Mouse (Mus musculus): Measurements from ENCODE around the gene Klhl3.

Klhl3 gene

GRCm38 (mm10) chr13:58117318-58118017 is 4.1 kb upstream of the Klhl3 start:
- Histone ChIP-seq H3K4me1 (replicated peaks; ENCODE audit: low read depth, low read length) (peaks cover 25% of the 10 kb centered on the region), H3K27me3 (ENCODE audit: insufficient read depth, low read length) (peaks cover 35% of the 10 kb centered on the region), H3K36me3 (ENCODE audit: insufficient read depth, low read length) (no peaks in the 10 kb centered on the region), H3K4me3 (replicated peaks; ENCODE audit: low read length) (no peak overlapping the region), H3K9me3 (ENCODE audit: low read length) (no peaks in the 10 kb centered on the region)
- TF ChIP-seq NANOG (IDR thresholded peaks at IDR 0.05; ENCODE audit: borderline replicate concordance, low read length) (no peak), CTCF (conservative IDR thresholded peaks at IDR 0.05; ENCODE audit: low read length) (peak; percentile 89), POU5F1 (IDR thresholded peaks at IDR 0.05; ENCODE audit: borderline replicate concordance, low read length) (no peak)

- Histone ChIP-seq H3K36me3 (ENCODE audit: insufficient read depth, low read length) (no peaks in the 10 kb centered on the region), H3K4me1 (replicated peaks; ENCODE audit: low read depth, low read length) (peaks cover 26% of the 10 kb centered on the region), H3K4me3 (replicated peaks; ENCODE audit: low read length) (no peak overlapping the region), H3K27me3 (ENCODE audit: insufficient read depth, low read length) (peaks cover 42% of the 10 kb centered on the region), H3K9me3 (ENCODE audit: low read length) (no peaks in the 10 kb centered on the region)
- TF ChIP-seq POU5F1 (IDR thresholded peaks at IDR 0.05; ENCODE audit: borderline replicate concordance, low read length), result no peak
- no peak for TF ChIP-seq CTCF (conservative IDR thresholded peaks at IDR 0.05; ENCODE audit: low read length)
- TF ChIP-seq NANOG (IDR thresholded peaks at IDR 0.05; ENCODE audit: borderline replicate concordance, low read length), result no peak
Observed at GRCm38 (mm10) chr13:58116801-58117200, 3.4 kb upstream of the Klhl3 start.

GRCm38 (mm10) chr13:58115227-58115626 is 1.8 kb upstream of the Klhl3 start:
- TF ChIP-seq POU5F1 (IDR thresholded peaks at IDR 0.05; ENCODE audit: borderline replicate concordance, low read length) (no peak), CTCF (conservative IDR thresholded peaks at IDR 0.05; ENCODE audit: low read length) (no peak), NANOG (IDR thresholded peaks at IDR 0.05; ENCODE audit: borderline replicate concordance, low read length) (no peak)
- H3K27me3 ChIP-seq (ENCODE audit: insufficient read depth, low read length), result peaks cover 51% of the 10 kb centered on the region
- H3K36me3 ChIP-seq (ENCODE audit: insufficient read depth, low read length), result no peaks in the 10 kb centered on the region
- peaks cover 26% of the 10 kb centered on the region for H3K4me1 ChIP-seq (replicated peaks; ENCODE audit: low read depth, low read length)
- H3K9me3 ChIP-seq (ENCODE audit: low read length), result no peaks in the 10 kb centered on the region
- no peak overlapping the region for H3K4me3 ChIP-seq (replicated peaks; ENCODE audit: low read length)

GRCm38 (mm10) chr13:58112601-58113041 is 771 bp downstream of the Klhl3 start:
- TF ChIP-seq POU5F1 (IDR thresholded peaks at IDR 0.05; ENCODE audit: borderline replicate concordance, low read length) (no peak), CTCF (conservative IDR thresholded peaks at IDR 0.05; ENCODE audit: low read length) (no peak), NANOG (IDR thresholded peaks at IDR 0.05; ENCODE audit: borderline replicate concordance, low read length) (no peak)
- no peaks in the 10 kb centered on the region for H3K36me3 ChIP-seq (ENCODE audit: insufficient read depth, low read length)
- H3K4me1 ChIP-seq (replicated peaks; ENCODE audit: low read depth, low read length), result peaks cover 23% of the 10 kb centered on the region
- H3K27me3 ChIP-seq (ENCODE audit: insufficient read depth, low read length), result peaks cover 54% of the 10 kb centered on the region
- no peaks in the 10 kb centered on the region for H3K9me3 ChIP-seq (ENCODE audit: low read length)
- H3K4me3 ChIP-seq (replicated peaks; ENCODE audit: low read length), result peak overlapping the region; percentile 67

GRCm38 (mm10) chr13:58112191-58112590 is 1.2 kb downstream of the Klhl3 start:
- Histone ChIP-seq H3K36me3 (ENCODE audit: insufficient read depth, low read length) (no peaks in the 10 kb centered on the region), H3K4me3 (replicated peaks; ENCODE audit: low read length) (no peak overlapping the region), H3K4me1 (replicated peaks; ENCODE audit: low read depth, low read length) (peaks cover 18% of the 10 kb centered on the region), H3K27me3 (ENCODE audit: insufficient read depth, low read length) (peaks cover 54% of the 10 kb centered on the region), H3K9me3 (ENCODE audit: low read length) (no peaks in the 10 kb centered on the region)
- TF ChIP-seq CTCF (conservative IDR thresholded peaks at IDR 0.05; ENCODE audit: low read length) (no peak), POU5F1 (IDR thresholded peaks at IDR 0.05; ENCODE audit: borderline replicate concordance, low read length) (no peak), NANOG (IDR thresholded peaks at IDR 0.05; ENCODE audit: borderline replicate concordance, low read length) (no peak)

GRCm38 (mm10) chr13:58111306-58111705 is 2.1 kb downstream of the Klhl3 start:
- Histone ChIP-seq H3K4me1 (replicated peaks; ENCODE audit: low read depth, low read length) (peaks cover 17% of the 10 kb centered on the region), H3K4me3 (replicated peaks; ENCODE audit: low read length) (no peak overlapping the region), H3K36me3 (ENCODE audit: insufficient read depth, low read length) (no peaks in the 10 kb centered on the region), H3K27me3 (ENCODE audit: insufficient read depth, low read length) (peaks cover 54% of the 10 kb centered on the region), H3K9me3 (ENCODE audit: low read length) (no peaks in the 10 kb centered on the region)
- TF ChIP-seq POU5F1 (IDR thresholded peaks at IDR 0.05; ENCODE audit: borderline replicate concordance, low read length) (no peak), NANOG (IDR thresholded peaks at IDR 0.05; ENCODE audit: borderline replicate concordance, low read length) (no peak), CTCF (conservative IDR thresholded peaks at IDR 0.05; ENCODE audit: low read length) (no peak)

- no peaks in the 10 kb centered on the region for H3K36me3 ChIP-seq (ENCODE audit: insufficient read depth, low read length)
- TF ChIP-seq NANOG (IDR thresholded peaks at IDR 0.05; ENCODE audit: borderline replicate concordance, low read length) (no peak), POU5F1 (IDR thresholded peaks at IDR 0.05; ENCODE audit: borderline replicate concordance, low read length) (no peak), CTCF (conservative IDR thresholded peaks at IDR 0.05; ENCODE audit: low read length) (no peak)
Observed at GRCm38 (mm10) chr13:58090643-58091042, 22.7 kb downstream of the Klhl3 start.

GRCm38 (mm10) chr13:58084396-58084795 is 29.0 kb downstream of the Klhl3 start:
- Histone ChIP-seq H3K9me3 (ENCODE audit: low read length) (no peaks in the 10 kb centered on the region), H3K4me1 (replicated peaks; ENCODE audit: low read depth, low read length) (0 out of 2 replicates have a peak, but pooled peaks cover 3% of the 10 kb centered on the region), H3K36me3 (ENCODE audit: insufficient read depth, low read length) (no peaks in the 10 kb centered on the region), H3K4me3 (replicated peaks; ENCODE audit: low read length) (no peak overlapping the region), H3K27me3 (ENCODE audit: insufficient read depth, low read length) (0 out of 2 replicates have a peak, but pooled peaks cover 6% of the 10 kb centered on the region)
- TF ChIP-seq CTCF (conservative IDR thresholded peaks at IDR 0.05; ENCODE audit: low read length), result no peak
- no peak for TF ChIP-seq NANOG (IDR thresholded peaks at IDR 0.05; ENCODE audit: borderline replicate concordance, low read length)
- TF ChIP-seq POU5F1 (IDR thresholded peaks at IDR 0.05; ENCODE audit: borderline replicate concordance, low read length), result no peak

More at GRCm38 (mm10) chr13:58090643-58091042, 22.7 kb downstream of the Klhl3 start:
- no peak overlapping the region for H3K4me3 ChIP-seq (replicated peaks; ENCODE audit: low read length)
- H3K9me3 ChIP-seq (ENCODE audit: low read length), result no peaks in the 10 kb centered on the region
- H3K27me3 ChIP-seq (ENCODE audit: insufficient read depth, low read length), result no peaks in the 10 kb centered on the region
- no peaks in the 10 kb centered on the region for H3K4me1 ChIP-seq (replicated peaks; ENCODE audit: low read depth, low read length)

All from E14TG2a.4 (cell line).